8 mouse cellular contexts compared by ENCODE assay signal in the genomic region with DNA sequence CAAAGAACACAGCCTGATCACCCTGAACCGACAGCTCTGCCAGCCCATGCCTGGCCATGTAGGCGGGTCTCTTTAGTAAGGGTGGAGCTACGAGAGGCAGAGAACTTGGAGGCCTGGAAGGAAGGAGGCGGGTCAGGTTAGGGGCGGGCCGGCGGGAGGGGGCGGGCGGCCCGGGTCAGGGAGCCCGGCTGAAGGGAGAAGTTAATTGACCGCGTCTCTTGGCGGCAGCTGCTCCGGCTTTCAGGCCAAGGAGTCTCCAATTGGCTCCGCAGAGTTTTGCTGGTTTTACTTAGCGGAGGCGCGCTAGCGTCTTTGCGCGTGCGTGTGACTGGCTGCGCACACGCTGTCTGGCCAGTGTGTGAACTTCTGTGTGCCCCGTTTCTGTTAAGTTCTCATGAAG. TPM values are rescaled to one million over a fixed set of nuclear protein-coding genes. Genes with fewer than 3 reads are reported as not detected.
DNase-seq lines count a peak whose midpoint lies in the region; ATAC-seq and TF ChIP-seq lines count a peak whose summit lies in the region.

No protein-coding gene starts in this region.

- 0 out of 2 replicates have a peak, but pooled peaks cover 19% of the 10 kb centered on the region for H3K27me3 ChIP-seq in intestine, postnatal 0 days (replicated peaks; ENCODE audit: control insufficient read depth, insufficient read depth, low read length)
- H3K27me3 ChIP-seq in liver, embryonic 15.5 days: peaks cover 78% of the 10 kb centered on the region
- H3K27me3 ChIP-seq in thymus, adult 2 months (ENCODE audit: control insufficient read depth, insufficient read depth, low read length): no peaks in the 10 kb centered on the region

- no peak for TF ChIP-seq POLR2A in thymus, adult 2 months (IDR thresholded peaks at IDR 0.05; ENCODE audit: control insufficient read depth, extremely low read depth, insufficient read depth, low read length, poor library complexity)

- 0 out of 2 replicates have a peak, but pooled peaks cover 7% of the 10 kb centered on the region for H3K4me1 ChIP-seq in intestine, postnatal 0 days (replicated peaks; ENCODE audit: control insufficient read depth, insufficient read depth, low read length)
- peaks cover 22% of the 10 kb centered on the region for H3K4me1 ChIP-seq in liver, embryonic 15.5 days (replicated peaks)
- peaks cover 24% of the 10 kb centered on the region for H3K4me1 ChIP-seq in thymus, adult 2 months (replicated peaks; ENCODE audit: control insufficient read depth, insufficient read depth, low read length)

- H3K4me3 ChIP-seq in layer of hippocampus, adult 2 months: peak overlapping the region; percentile 51
- peak overlapping the region; percentile 25 for H3K4me3 ChIP-seq in intestine, postnatal 0 days (ENCODE audit: low read depth, low read length)
- peak overlapping the region; percentile 45 for H3K4me3 ChIP-seq in liver, embryonic 15.5 days (replicated peaks)
- peak overlapping the region; percentile 41 for H3K4me3 ChIP-seq in thymus, adult 2 months (ENCODE audit: control insufficient read depth, insufficient read depth, low read length)

- ATAC-seq in intestine, postnatal 0 days: peak; percentile 80
- peak; percentile 74 for ATAC-seq in liver, embryonic 15.5 days (ENCODE audit: insufficient read depth)

- no peaks in the 10 kb centered on the region for H3K9me3 ChIP-seq in intestine, postnatal 0 days (ENCODE audit: control insufficient read depth)
- no peaks in the 10 kb centered on the region for H3K9me3 ChIP-seq in liver, embryonic 15.5 days (replicated peaks)

- no peaks in the 10 kb centered on the region; the same call in 1 of the 2 replicates for H3K36me3 ChIP-seq in intestine, postnatal 0 days (ENCODE audit: control insufficient read depth, insufficient read depth)
- no peaks in the 10 kb centered on the region for H3K36me3 ChIP-seq in liver, embryonic 15.5 days (replicated peaks)
- no peaks in the 10 kb centered on the region for H3K36me3 ChIP-seq in thymus, adult 2 months (ENCODE audit: control insufficient read depth, insufficient read depth, low read length)

- peak in 1 of 2 experiments; percentile 25 for DNase-seq in layer of hippocampus, adult 2 months (ENCODE audit: low spot score in 2 of 2)
- DNase-seq in layer of hippocampus, adult 8-10 months (ENCODE audit: low spot score in 2 of 2): no peak
- peak; percentile 94 for DNase-seq in embryo, embryonic 10 days (ENCODE audit: low spot score)
- peak; percentile 99 for DNase-seq in heart, adult 11 months
- DNase-seq in neural tube, embryonic 10.5 days (ENCODE audit: extremely low spot score, low spot score): peak; percentile 85
- DNase-seq in thymus, adult 2 months: peak; percentile 49

- peak overlapping the region; percentile 43; the same call in 1 of the 2 replicates for H3K27ac ChIP-seq in layer of hippocampus, adult 2 months
- H3K27ac ChIP-seq in intestine, postnatal 0 days (ENCODE audit: low read depth, low read length): no peak overlapping the region; the same call in 1 of the 2 replicates
- peak overlapping the region; percentile 41; the same call in 1 of the 2 replicates for H3K27ac ChIP-seq in liver, embryonic 15.5 days (replicated peaks)
- H3K27ac ChIP-seq in thymus, adult 2 months (ENCODE audit: control insufficient read depth, insufficient read depth, low read length): no peak overlapping the region

- TF ChIP-seq CTCF in layer of hippocampus, adult 2 months (conservative IDR thresholded peaks at IDR 0.05): no peak
- TF ChIP-seq CTCF in intestine, postnatal 0 days (IDR thresholded peaks at IDR 0.05; ENCODE audit: low read depth): 0 out of 2 replicates have a peak, but pooled peaks have one; percentile 2
- TF ChIP-seq CTCF in thymus, adult 2 months (IDR thresholded peaks at IDR 0.05; ENCODE audit: borderline replicate concordance, control insufficient read depth, extremely low read depth, insufficient read depth, low read length, poor library complexity): no peak

- peak overlapping the region; percentile 63 for H3K4me2 ChIP-seq in intestine, postnatal 0 days (replicated peaks; ENCODE audit: low read depth)
- H3K4me2 ChIP-seq in liver, embryonic 15.5 days: peak overlapping the region; percentile 72

- H3K9ac ChIP-seq in intestine, postnatal 0 days (ENCODE audit: low read depth, low read length): no peak overlapping the region
- 0 out of 2 replicates have a peak overlapping the region, but pooled peaks have one; percentile 12 for H3K9ac ChIP-seq in liver, embryonic 15.5 days

- under 1% methylated on average over 26 of the region's 26 CpGs for WGBS in intestine, postnatal 0 days
- under 1% methylated on average over 26 of the region's 26 CpGs for WGBS in liver, embryonic 15.5 days (ENCODE audit: insufficient replicate concordance)
- WGBS in thymus, adult 2 months: under 1% methylated on average over 25 of the region's 26 CpGs

RNA-seq across cellular contexts. Expression of a gene that starts 9.0 kb away (rescaled TPM):
- total RNA-seq in layer of hippocampus, adult 2 months (2021): not detected
- 1 to 10 TPM in 1 of 4 experiments, under 1 TPM in 1, not detected in 2; 0.74 to 1.9 TPM for total RNA-seq in layer of hippocampus, adult 8-10 months (2022)
- 0.16 TPM in 1 of 2 replicates, not detected in the other for polyA plus RNA-seq in intestine, postnatal 0 days (2015; fragmentation: Nextera tagmentation; extraction: Ambion mirVana)
- 2.8 and 3.0 TPM in 2 replicates for polyA plus RNA-seq in liver, embryonic 15.5 days (2015; fragmentation: Nextera tagmentation; extraction: Ambion mirVana)
- polyA plus RNA-seq in thymus, adult 2 months (2012; rRNA removed): 2.4 and 293 TPM in 2 replicates

RNA-seq across cellular contexts. Expression of a gene that starts 14.3 kb away (rescaled TPM):
- total RNA-seq in layer of hippocampus, adult 2 months (2021): 1 to 10 TPM; 4.4 to 5.0 TPM
- 10 to 100 TPM in 1 of 4 experiments, 1 to 10 TPM in 3; 6.1 to 10.5 (median 8.7) TPM for total RNA-seq in layer of hippocampus, adult 8-10 months (2022)
- polyA plus RNA-seq in intestine, postnatal 0 days (2015; fragmentation: Nextera tagmentation; extraction: Ambion mirVana): 8.9 and 9.1 TPM in 2 replicates
- polyA plus RNA-seq in liver, embryonic 15.5 days (2015; fragmentation: Nextera tagmentation; extraction: Ambion mirVana): 3.0 and 3.6 TPM in 2 replicates
- polyA plus RNA-seq in thymus, adult 2 months (2012; rRNA removed): 5.4 and 5.8 TPM in 2 replicates

Comparison
In these comparisons a context has a peak if more than half of its experiments do, and no peak if none do; other contexts are left out.
1. DNase-seq: peak in embryo, embryonic 10 days (single experiment), heart, adult 11 months (single experiment), neural tube, embryonic 10.5 days (single experiment) and thymus, adult 2 months (single experiment); none in layer of hippocampus, adult 8-10 months (0 of 2).
2. H3K27ac ChIP-seq: peak in layer of hippocampus, adult 2 months (single experiment) and liver, embryonic 15.5 days (single experiment); none in intestine, postnatal 0 days (single experiment) and thymus, adult 2 months (single experiment).
3. Peak in every context shown above with its lines, with median percentiles within 50 percentile points of each other: H3K4me3 ChIP-seq.